Mouse (Mus musculus) heart, embryonic 14.5 days (tissue): ENCODE measurements around the gene Paqr6. TPM values are rescaled to one million over a fixed set of nuclear protein-coding genes. Genes with fewer than 3 reads are reported as not detected.
"Not testable (repeated sequence)": the region's sequence is repeated elsewhere in the genome, so short reads cannot be mapped to it uniquely, and the experiment has no call there.

Experiments
- ATAC-seq: fragments of 200-750 bp; cut with Nextera tagmentation; 2 replicates; pipeline ENCODE4 v1.8.0; 2017; ENCODE audit warnings: low read depth, moderate TSS enrichment; ENCODE audit not compliant: insufficient number of reproducible peaks, insufficient read depth, low FRiP score
- H3K27ac ChIP-seq, 2 experiments: fragments of 200-500 bp in 1 of 2; fragments of 300-500 bp in 1 of 2; sonication (generic) in 1 of 2; replicated peaks in 1 of 2; 2 replicates each; pipeline ENCODE4 v1.5.1; 2012 to 2014; ENCODE audit warnings: low read depth in 2 of 2, low read length in 2 of 2, control low read depth in 1 of 2, mild to moderate bottlenecking in 1 of 2, mixed read lengths in 1 of 2; ENCODE audit not compliant: control insufficient read depth in 1 of 2, insufficient read depth in 1 of 2
- H3K27me3 ChIP-seq: fragments of 300-500 bp; sonication (generic); 2 replicates; pipeline ENCODE4 v1.6.1; 2014; ENCODE audit warnings: mild to moderate bottlenecking, low read length, control low read depth; ENCODE audit not compliant: control insufficient read depth, insufficient read depth
- H3K36me3 ChIP-seq: fragments of 300-500 bp; sonication (generic); 2 replicates; pipeline ENCODE4 v1.6.1; 2014; ENCODE audit warnings: mild to moderate bottlenecking, control low read depth, low read length, mixed read lengths; ENCODE audit not compliant: control insufficient read depth, insufficient read depth
- H3K4me1 ChIP-seq, 2 experiments: fragments of 200-500 bp in 1 of 2; fragments of 300-500 bp in 1 of 2; sonication (generic) in 1 of 2; 2 replicates each; pipeline ENCODE4 v1.6.1; 2012 to 2014; ENCODE audit warnings: low read length in 2 of 2, control low read depth in 1 of 2, mixed read lengths in 1 of 2; ENCODE audit not compliant: control insufficient read depth in 2 of 2, insufficient read depth in 2 of 2
- H3K4me2 ChIP-seq: fragments of 300-500 bp; sonication (generic); 2 replicates; pipeline ENCODE4 v1.6.1; 2014; ENCODE audit warnings: mild to moderate bottlenecking, low read length
- H3K4me3 ChIP-seq, 2 experiments: fragments of 200-500 bp in 1 of 2; fragments of 300-500 bp in 1 of 2; sonication (generic) in 1 of 2; 2 replicates each; pipeline ENCODE4 v1.5.1; 2012 to 2014; ENCODE audit warnings: low read length in 2 of 2, mild to moderate bottlenecking in 2 of 2, control low read depth in 1 of 2, low read depth in 1 of 2, moderate library complexity in 1 of 2; ENCODE audit not compliant: control insufficient read depth in 1 of 2, insufficient read depth in 1 of 2
- H3K9ac ChIP-seq: fragments of 300-500 bp; sonication (generic); 2 replicates; pipeline ENCODE4 v1.6.1; 2014; ENCODE audit warnings: mild to moderate bottlenecking, low read length
- H3K9me3 ChIP-seq: fragments of 300-500 bp; sonication (generic); 2 replicates; pipeline ENCODE4 v1.6.1; 2016; ENCODE audit warnings: low read length, control low read depth; ENCODE audit not compliant: control insufficient read depth
- WGBS: fragments of 180-500 bp; shearing (Covaris S2); extraction: QIAGEN DNeasy Blood & Tissue Kit; methylation state at CpG from one replicate; pipeline ENCODE4 v1.1.7; 2014; 5-methylcytosine and 5-hydroxymethylcytosine counted together
- polyA plus RNA-seq: library from polyadenylated mRNA; unstranded; fragments of >200 nt; fragmentation: Nextera tagmentation; extraction: Ambion mirVana; gene quantifications from 2 replicates; pipeline ENCODE4 v1.2.1, GENCODE M21; 2014

Paqr6 gene
- polyA plus RNA-seq, 1 experiment from 2014 or later = 3.3 TPM

- H3K27me3 ChIP-seq, H3K27ac ChIP-seq, H3K4me3 ChIP-seq, ATAC-seq, H3K9me3 ChIP-seq, H3K36me3 ChIP-seq, H3K9ac ChIP-seq, H3K4me1 ChIP-seq, H3K4me2 ChIP-seq: not testable (repeated sequence)
- 13% methylated on average over 1 of the region's 7 CpGs for WGBS
Observed at GRCm38 (mm10) chr3:88382383-88382782, 18.0 kb downstream of the Paqr6 start.

GRCm38 (mm10) chr3:88384364-88384763 lies 20.0 kb downstream of the Paqr6 start, which contains the start of gene Bglap:
Gene Bglap (minus strand): TSS chr3:88384464.
- Histone ChIP-seq H3K4me1 (peaks cover 0 to 2% of the 10 kb centered on the region in 2 experiments; a peak in 1 of 4 replicates), H3K4me2 (no peak within 1 kb of the TSS), H3K4me3 (no peak within 1 kb of the TSS), H3K9ac (no peak within 1 kb of the TSS), H3K9me3 (no peaks in the 10 kb centered on the region), H3K27ac (no peak within 1 kb of the TSS), H3K27me3 (no peaks in the 10 kb centered on the region), H3K36me3 (no peaks in the 10 kb centered on the region)
- WGBS = 69% methylated on average over 5 of the region's 5 CpGs
- no peak for ATAC-seq

GRCm38 (mm10) chr3:88393776-88394375 lies 29.5 kb downstream of the Paqr6 start:
- 88% methylated on average over 9 of the region's 9 CpGs for WGBS
- no peak for ATAC-seq

GRCm38 (mm10) chr3:88395288-88395687 lies 30.9 kb downstream of the Paqr6 start:
- Histone ChIP-seq H3K36me3 (peaks cover 50% of the 10 kb centered on the region), H3K9ac (no peak overlapping the region), H3K27me3 (no peaks in the 10 kb centered on the region), H3K4me2 (no peak overlapping the region), H3K27ac (no peak overlapping the region), H3K4me3 (no peak overlapping the region), H3K4me1 (no peaks in the 10 kb centered on the region), H3K9me3 (no peaks in the 10 kb centered on the region)
- WGBS = 93% methylated on average over 6 of the region's 6 CpGs
- ATAC-seq = no peak

More at GRCm38 (mm10) chr3:88393776-88394375, 29.5 kb downstream of the Paqr6 start:
- Histone ChIP-seq H3K27ac (no peak overlapping the region), H3K4me1 (no peaks in the 10 kb centered on the region), H3K27me3 (no peaks in the 10 kb centered on the region), H3K4me3 (no peak overlapping the region), H3K9me3 (no peaks in the 10 kb centered on the region), H3K9ac (no peak overlapping the region), H3K36me3 (peaks cover 41% of the 10 kb centered on the region), H3K4me2 (no peak overlapping the region)

GRCm38 (mm10) chr3:88395742-88396141 lies 31.4 kb downstream of the Paqr6 start:
- peaks cover 49% of the 10 kb centered on the region for H3K36me3 ChIP-seq

GRCm38 (mm10) chr3:88398666-88399065 lies 34.3 kb downstream of the Paqr6 start:
- no peak overlapping the region for H3K4me2 ChIP-seq
- no peak overlapping the region for H3K9ac ChIP-seq
- no peak for ATAC-seq
- no peaks in the 10 kb centered on the region for H3K27me3 ChIP-seq
- no peak overlapping the region for H3K27ac ChIP-seq
- WGBS = 82% methylated on average over 2 of the region's 2 CpGs
- no peaks in the 10 kb centered on the region for H3K4me1 ChIP-seq
- peaks cover 57% of the 10 kb centered on the region for H3K36me3 ChIP-seq
- H3K4me3 ChIP-seq = no peak overlapping the region
- no peaks in the 10 kb centered on the region for H3K9me3 ChIP-seq

More at GRCm38 (mm10) chr3:88395742-88396141, 31.4 kb downstream of the Paqr6 start:
- 81% methylated on average over 8 of the region's 8 CpGs for WGBS
- Histone ChIP-seq H3K9me3 (no peaks in the 10 kb centered on the region), H3K27me3 (no peaks in the 10 kb centered on the region), H3K4me3 (no peak overlapping the region), H3K9ac (no peak overlapping the region), H3K4me1 (no peaks in the 10 kb centered on the region), H3K27ac (no peak overlapping the region), H3K4me2 (no peak overlapping the region)
- ATAC-seq = no peak

GRCm38 (mm10) chr3:88403522-88404230 lies 39.3 kb downstream of the Paqr6 start:
- Histone ChIP-seq H3K36me3 (peaks cover 30% of the 10 kb centered on the region), H3K4me2 (no peak overlapping the region), H3K27ac (no peak overlapping the region), H3K4me1 (peaks cover 0 to 10% of the 10 kb centered on the region in 2 experiments; a peak in 2 of 4 replicates), H3K9me3 (no peaks in the 10 kb centered on the region), H3K4me3 (no peak overlapping the region), H3K27me3 (no peaks in the 10 kb centered on the region), H3K9ac (no peak overlapping the region)
- ATAC-seq = no peak
- 91% methylated on average over 10 of the region's 10 CpGs for WGBS
